Mouse (Mus musculus): ENCODE results near the gene Galnt4.

Gene Galnt4

DNA sequence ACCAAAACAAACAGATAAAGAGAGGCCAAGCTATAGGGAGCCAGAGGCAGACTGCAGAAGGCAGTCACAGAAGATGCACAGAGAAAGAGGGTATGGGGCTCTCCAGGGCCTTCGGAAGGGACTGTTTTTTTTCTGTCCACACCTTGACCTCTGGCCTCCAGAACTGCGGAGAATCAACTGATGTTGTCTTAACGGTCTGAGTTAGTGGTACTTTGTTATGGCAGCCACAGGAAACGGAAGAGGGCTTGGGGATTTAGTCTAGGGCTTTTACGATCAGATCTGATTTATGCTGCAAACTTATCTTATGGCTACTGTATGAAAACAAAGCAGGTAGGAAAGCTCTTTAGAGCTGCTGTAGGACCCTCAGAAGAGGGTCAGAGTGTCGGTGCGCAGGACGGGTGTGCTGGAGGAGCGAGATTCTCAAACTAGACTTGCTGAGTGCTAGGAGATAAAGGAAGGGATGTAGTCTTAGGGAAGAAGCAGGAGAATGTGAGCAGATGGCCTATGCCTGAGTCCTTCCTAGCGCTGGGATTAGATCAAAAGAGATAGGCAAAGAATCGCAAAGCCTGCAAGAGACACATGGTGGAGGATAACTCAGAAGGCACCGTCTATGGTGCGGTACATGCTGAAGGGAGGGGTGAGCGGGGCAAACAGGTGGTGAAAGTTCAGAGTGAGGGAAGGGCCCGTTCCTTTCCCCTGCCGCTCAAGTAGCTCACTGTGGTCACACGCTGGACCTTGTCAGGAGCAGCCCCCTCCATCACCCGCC, 7.7 kb downstream of the Galnt4 start:
- no peak for DNase-seq (ENCODE audit: low read depth)

- DNase-seq (ENCODE audit: low read depth): no peak
Observed at GRCm38 (mm10) chr10:99116237-99116632, 8.3 kb downstream of the Galnt4 start.

DNA sequence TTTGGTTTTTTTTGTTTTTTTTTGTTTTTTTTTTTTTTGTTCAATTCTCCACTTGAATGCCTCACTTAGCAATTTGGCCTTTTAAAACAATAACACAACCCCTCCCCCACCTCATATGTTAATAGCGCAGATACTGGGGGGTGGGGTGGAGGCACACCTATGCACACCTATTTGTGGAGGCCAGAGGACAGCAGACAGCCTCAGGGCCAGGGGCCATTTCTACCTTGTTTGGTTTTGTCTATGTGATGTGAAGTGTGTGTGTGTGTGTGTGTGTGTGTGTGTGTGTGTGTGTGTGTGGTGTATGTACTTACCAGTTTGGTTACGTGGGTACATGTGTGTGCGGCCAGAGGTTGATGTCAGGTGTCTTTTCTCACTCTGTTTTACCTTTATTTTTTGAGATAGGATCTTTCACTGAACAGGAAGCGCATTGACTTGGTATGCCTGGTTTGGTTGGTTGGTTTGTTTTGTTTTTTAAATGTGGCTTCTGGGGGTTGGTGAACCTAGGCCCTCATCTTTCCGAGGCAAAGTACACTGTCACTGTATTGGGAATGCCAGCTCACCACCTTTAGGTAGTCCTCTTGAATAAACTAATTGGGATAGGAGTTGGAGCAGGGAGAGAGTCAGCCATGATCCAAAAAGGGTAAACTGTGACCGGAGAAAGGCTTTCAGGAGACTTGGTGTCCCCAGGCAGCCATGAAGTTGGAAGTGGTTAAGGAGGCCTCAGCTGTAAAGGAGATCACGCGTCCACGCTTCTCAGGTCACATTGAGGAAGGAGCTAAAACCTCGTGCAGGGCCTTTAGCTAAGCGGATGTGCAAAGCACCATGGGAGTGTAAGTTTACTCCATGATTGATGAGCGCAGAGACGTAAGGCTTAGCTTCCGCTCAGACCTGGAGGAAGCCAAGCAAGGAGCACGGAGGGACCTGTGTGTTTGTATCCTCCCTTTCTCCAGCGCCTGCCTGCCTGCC, 9.0 kb downstream of the Galnt4 start:
- no peak for DNase-seq (ENCODE audit: low read depth)

DNA sequence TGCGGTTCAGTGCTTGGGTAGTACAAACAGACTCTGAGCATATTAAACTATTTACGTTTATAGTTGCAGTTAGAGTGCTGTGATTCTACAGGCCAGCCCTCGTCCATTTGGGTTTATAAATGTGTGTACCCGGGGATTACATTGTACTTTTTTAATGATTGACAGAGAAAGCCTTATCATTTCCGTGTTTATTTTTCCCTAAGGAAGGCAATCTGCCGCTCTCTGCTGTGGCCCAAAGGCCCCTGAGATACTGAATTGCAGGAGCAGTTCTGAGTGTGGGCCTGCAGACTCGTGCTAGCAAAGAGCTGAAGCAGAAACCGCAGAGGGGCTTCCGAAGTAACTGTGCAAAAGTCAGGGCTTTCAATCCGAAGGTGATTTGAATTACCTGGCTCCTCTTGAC, 9.9 kb downstream of the Galnt4 start:
- no peak for DNase-seq (ENCODE audit: low read depth)

GRCm38 (mm10) chr10:99118697-99119096, 10.7 kb downstream of the Galnt4 start:
- no peak for DNase-seq (ENCODE audit: low read depth)

- no peak for DNase-seq (ENCODE audit: low read depth)
Observed at GRCm38 (mm10) chr10:99119471-99119870, 11.5 kb downstream of the Galnt4 start.

DNA sequence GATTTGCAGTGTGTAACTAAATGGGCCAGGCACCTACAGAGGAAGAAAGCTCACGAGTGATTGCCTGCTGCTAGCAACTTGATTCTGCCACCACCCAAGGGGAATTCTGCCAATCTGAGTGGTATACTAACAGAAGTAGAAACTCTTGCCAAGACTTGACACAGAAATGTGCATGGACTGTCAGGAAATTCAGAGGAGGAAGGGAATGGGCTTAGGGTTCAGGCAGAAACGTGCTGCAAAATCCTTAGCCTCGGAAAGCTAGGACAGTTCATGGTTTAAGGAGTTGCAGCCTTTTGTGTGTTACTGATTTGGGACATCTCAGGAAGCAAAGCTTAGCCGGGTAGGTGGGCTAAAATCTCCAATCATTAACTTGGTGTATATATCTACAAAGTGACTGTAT, 18.3 kb downstream of the Galnt4 start, which contains the start of gene Phxr2:
TSS of gene Phxr2 (minus strand) at position 101 of the 400 bp plus-strand sequence.
- no peak for DNase-seq (ENCODE audit: low read depth)

- DNase-seq (ENCODE audit: low read depth): no peak
Observed at GRCm38 (mm10) chr10:99126954-99127353, 19.0 kb downstream of the Galnt4 start.

DNA sequence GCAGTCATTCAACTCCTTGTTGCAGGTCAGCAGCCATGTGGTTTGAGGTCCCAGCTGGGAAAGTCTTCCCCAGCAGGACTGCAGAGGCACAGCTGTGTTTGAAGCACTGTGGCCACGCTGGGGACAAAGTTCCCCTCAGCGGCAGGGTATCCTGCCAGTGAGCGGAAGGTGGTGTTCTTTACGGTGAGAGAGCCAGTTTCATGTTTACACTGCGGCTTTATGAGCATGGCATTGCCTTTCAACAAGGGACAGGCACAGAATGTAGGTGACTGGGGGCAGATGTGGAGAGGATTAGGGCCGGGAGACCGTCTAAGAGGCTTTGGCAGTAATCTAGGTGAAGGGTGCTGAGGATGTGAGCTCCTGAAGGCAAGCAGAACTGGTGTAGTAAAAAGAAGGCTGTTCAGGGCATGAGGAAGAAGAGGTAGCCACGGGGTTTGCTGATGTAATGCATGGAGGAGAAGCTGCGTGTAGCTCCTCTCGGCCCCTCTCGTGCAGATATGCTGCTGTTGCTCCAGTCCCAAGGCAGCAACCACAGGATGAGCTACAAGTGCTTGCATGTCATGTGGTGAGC, 19.8 kb downstream of the Galnt4 start:
- DNase-seq (ENCODE audit: low read depth): no peak

DNA sequence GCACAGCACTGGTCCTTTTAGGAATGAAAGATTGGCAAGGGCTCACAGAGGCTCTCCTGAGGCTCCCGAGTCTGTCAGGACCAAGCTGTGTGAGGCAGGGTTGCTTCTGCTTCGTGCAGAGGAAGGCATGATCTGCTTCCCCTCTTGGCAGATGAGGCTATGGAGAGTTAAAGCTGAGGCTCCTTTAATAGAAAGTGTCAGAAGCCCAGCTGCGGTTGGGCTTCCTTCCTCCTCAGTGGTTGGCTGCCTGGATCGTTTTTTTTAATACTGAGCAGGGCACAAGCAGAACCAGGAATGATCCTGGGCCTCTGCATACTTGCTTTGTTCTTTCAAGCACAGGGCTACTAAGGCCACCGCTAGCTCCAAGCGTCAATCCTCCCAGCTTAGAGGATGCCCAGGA, 22.7 kb downstream of the Galnt4 start:
- no peak for DNase-seq (ENCODE audit: low read depth)

DNA sequence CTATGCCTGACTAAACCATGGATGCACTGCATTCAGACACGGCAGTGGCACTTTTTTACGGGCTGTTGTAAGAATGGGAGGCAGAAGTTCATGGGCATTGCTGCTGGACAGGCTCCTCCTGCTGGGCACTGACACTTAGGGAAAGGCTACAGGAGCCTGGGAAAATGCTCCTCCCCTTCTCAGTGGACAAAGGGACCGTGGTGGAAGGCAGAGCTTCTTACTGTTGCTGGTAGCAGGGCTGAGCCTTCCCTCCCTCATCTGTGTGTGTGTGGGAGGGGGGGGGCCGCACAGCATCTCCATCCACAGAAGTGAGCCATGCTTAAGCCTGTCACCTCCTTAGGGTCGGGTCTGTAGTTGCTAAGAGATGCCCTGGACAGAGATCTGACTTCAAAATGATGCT, 23.3 kb downstream of the Galnt4 start:
- no peak for DNase-seq (ENCODE audit: low read depth)

- no peak for DNase-seq (ENCODE audit: low read depth)
Observed at GRCm38 (mm10) chr10:99132189-99132588, 24.2 kb downstream of the Galnt4 start.

DNA sequence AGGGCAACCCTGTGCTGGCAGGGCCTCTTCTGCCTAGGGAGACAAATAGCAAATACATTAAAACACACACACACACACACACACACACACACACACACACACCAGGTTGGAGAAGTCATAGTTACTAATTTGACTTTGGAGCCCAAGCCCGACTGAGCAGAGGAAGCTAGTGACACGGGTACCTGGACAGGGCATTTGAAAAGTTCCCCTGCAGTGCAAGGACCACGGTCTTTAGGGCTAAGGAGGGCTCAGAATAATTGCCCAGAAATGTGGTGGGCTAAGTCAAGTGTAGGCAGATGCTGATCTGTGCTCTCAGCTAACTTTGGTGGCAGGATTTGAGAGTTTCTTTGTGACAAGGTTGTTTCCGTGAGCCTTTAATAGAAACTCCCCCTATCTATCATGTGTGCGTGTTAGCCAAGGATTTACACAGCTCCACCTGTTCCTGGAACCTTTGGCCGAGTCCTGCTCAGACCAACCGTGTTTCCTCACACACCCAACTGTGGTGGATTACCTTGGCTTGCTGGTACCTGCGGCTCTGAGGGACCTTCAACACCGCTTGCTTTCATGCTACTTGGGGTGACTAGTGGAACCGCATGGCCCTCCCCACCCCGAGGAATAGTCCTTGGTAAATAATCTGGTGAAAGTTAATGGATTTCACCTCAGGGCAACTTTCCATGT, 24.8 kb downstream of the Galnt4 start:
- no peak for DNase-seq (ENCODE audit: low read depth)

- no peak for DNase-seq (ENCODE audit: low read depth)
Observed at GRCm38 (mm10) chr10:99133321-99133875, 25.4 kb downstream of the Galnt4 start.

GRCm38 (mm10) chr10:99136337-99136736, 28.4 kb downstream of the Galnt4 start:
- DNase-seq (ENCODE audit: low read depth): no peak

DNA sequence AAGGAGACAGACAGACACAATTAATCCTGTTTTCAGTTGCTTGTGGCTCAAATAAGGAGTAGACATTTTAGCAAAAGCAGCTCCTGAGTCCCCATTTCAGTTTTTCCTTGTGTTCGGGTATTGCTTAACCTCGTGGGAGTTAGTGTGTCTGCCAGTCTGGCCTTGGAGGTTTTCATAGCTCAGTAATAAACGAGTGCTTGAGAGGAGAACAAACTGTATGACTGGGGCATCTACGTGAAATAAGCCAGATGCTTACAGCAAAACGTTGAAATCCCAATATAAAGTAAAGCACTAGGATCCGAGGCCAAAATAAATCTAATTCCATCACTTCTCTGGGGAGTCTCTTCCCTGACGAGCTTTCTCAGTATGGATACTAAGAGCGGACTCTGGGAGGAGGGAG, 37.7 kb downstream of the Galnt4 start:
- DNase-seq (ENCODE audit: low read depth): no peak

DNA sequence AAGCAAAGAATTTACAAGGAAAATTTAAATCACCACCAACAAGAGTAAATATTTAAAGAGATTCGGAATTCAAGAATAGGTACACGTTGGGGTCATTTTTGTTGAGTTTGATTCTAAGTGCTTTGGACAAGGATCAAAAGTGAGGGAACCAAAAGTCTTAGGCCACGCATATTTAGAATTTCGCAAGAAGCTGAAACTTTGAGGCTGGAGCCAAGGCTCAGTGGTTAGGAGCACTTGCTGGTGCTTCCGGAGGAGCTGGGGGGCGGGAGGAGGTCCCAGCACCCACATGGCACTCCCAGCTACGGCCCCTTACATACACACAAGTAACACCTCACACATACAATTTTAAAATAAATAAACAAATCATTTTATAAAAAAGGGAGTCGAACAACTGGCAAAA, 38.6 kb downstream of the Galnt4 start:
- DNase-seq (ENCODE audit: low read depth): no peak

DNA sequence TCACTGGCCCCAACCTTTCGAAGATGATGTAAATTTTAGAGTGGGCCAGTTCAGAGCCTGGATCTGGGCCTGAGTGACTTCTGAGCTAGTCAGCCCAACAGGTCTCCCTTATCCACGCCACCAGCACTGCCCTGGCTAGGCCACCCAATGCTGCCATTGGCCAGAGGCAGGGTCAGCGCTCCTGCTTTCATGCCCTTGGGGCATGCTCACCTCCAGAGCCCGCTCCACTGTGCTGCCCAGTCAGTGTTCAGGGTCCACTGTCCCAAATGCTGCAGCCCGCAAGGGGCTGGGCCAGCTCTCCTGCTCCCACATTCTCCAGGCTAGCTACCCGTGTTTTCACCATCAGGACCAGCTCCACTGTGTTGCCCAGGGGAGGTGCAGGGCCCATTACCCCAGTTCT, 42.1 kb downstream of the Galnt4 start:
- DNase-seq (ENCODE audit: low read depth): no peak

DNA sequence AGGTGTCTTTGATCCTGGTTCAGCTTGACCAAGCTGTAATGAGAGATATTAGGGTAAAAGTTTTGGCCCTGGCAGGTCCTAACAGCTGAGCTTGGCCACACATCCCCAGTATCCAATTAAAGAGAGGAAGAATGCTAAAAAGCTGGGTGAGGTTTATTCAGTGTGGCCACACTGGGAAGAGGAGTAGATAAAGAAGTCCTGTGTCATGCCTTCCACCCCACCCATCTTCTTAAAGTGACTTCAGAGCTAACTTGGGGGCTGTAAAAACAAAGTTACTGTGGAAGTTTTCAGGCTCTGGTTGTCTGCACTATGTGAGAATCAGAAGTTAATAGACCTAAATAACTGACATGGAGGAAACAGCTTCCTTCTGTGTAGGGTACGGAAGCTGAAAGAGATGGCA, 43.6 kb downstream of the Galnt4 start:
- no peak for DNase-seq (ENCODE audit: low read depth)

DNA sequence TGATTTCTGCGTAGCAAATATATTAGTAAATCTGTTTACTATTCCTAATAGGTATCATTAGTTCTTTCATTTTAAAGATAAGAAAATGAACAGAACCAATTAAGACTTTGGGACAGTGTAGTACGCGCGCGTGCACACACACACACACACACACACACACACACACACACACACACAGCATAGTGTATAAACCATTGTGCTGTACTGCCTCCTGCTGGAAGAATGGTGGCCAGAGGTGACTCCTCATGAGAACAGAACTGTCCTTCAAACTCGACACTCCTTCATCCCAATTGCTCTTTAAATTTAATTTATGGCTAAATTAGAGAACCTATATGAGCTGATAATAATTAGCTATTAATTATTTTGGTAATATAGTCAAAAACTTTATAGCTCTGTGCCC, 44.1 kb downstream of the Galnt4 start:
- no peak for DNase-seq (ENCODE audit: low read depth)

GRCm38 (mm10) chr10:99154635-99155034, 46.7 kb downstream of the Galnt4 start:
- DNase-seq (ENCODE audit: low read depth): no peak

GRCm38 (mm10) chr10:99156808-99157207, 48.8 kb downstream of the Galnt4 start:
- no peak for DNase-seq (ENCODE audit: low read depth)
